Mouse (Mus musculus): ENCODE measurements around the gene Maob.

GRCm38 (mm10) chrX:16812080-16812479 is 5.1 kb downstream of the Maob start:
- TF ChIP-seq POLR2A (IDR thresholded peaks at IDR 0.05; ENCODE audit: low read depth, low read length) (no peak), CTCF (conservative IDR thresholded peaks at IDR 0.05; ENCODE audit: insufficient read depth, insufficient read length, low read depth, low read length) (no peak)
